8 mouse cellular contexts compared by ENCODE assay signal in the genomic region with DNA sequence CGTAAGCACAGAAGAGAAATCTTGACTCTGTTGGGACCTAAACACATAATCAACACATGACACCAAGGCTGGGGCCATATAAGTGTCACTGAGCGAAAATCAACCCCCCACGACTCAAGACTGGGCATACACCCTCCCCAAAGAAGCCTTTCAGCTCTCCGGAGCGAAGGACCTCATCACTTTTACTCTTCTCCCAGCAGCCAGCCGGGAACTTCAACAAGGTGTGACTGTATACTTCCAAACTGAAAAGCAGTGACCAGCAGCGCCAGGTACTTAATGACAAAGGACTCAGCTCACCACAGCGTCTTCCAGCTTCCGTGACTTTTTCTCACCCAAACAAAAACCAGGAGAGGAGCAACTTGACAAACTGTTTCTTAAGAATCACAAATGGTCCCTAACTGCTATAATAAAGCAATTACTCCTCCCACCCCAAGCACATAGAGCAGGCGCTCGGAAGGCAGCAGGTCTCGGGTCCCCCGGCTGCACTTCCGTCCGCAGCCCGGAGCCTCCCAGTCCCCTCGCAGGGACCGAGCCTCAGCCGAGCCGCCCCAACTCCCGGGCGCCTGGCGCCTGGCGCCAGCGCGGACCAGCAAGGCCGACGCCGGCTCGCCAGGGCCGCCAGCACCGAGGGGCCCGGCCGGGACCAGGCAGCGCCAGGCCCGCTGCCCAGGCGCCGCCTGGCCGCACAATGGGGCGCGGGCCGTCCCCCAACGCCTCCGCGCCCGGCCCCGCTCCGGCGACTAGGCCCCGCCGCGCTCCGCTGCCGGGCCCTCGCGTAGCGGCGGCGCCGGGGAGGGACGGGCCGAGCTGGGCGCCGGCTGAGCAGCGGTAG. TPM values are rescaled to one million over a fixed set of nuclear protein-coding genes. Genes with fewer than 3 reads are reported as not detected.
DNase-seq lines count a peak whose midpoint lies in the region; ATAC-seq and TF ChIP-seq lines count a peak whose summit lies in the region.

No protein-coding gene starts in this region.

- ATAC-seq in frontal cortex, adult (ENCODE audit: low TSS enrichment): peak; percentile 74
- peak; percentile 84 for ATAC-seq in hindbrain, embryonic 13.5 days (ENCODE audit: low FRiP score)

- no peaks in the 10 kb centered on the region for H3K27me3 ChIP-seq in hindbrain, embryonic 13.5 days

- under 1% methylated on average over 37 of the region's 65 CpGs for WGBS in hindbrain, embryonic 13.5 days

- H3K4me3 ChIP-seq in ES-E14 (ENCODE audit: insufficient read depth in 1 of 2, low read depth in 1 of 2, low read length in 2 of 2, poor library complexity in 1 of 2, severe bottlenecking in 1 of 2): peak overlapping the region; percentile 91 to 99
- peak overlapping the region; percentile 94 for H3K4me3 ChIP-seq in hindbrain, embryonic 13.5 days

- peaks cover 2 to 4% of the 10 kb centered on the region in 2 experiments; a peak in 1 of 4 replicates for H3K4me1 ChIP-seq in ES-E14 (ENCODE audit: control insufficient read depth in 2 of 2, insufficient read depth in 2 of 2, low read length in 2 of 2, poor library complexity in 1 of 2)
- peaks cover 32% of the 10 kb centered on the region for H3K4me1 ChIP-seq in hindbrain, embryonic 13.5 days (replicated peaks)

- no peaks in the 10 kb centered on the region; the same call in 1 of the 2 replicates for H3K36me3 ChIP-seq in ES-E14 (ENCODE audit: control insufficient read depth, insufficient read depth, low read length, poor library complexity, severe bottlenecking)
- H3K36me3 ChIP-seq in hindbrain, embryonic 13.5 days: no peaks in the 10 kb centered on the region

- 0 out of 2 replicates have a peak overlapping the region, but pooled peaks have one; percentile 29 for H3K27ac ChIP-seq in ES-E14 (ENCODE audit: insufficient read depth, low read depth, low read length, poor library complexity, severe bottlenecking)
- H3K27ac ChIP-seq in hindbrain, embryonic 13.5 days: peak overlapping the region; percentile 92

- peak overlapping the region; percentile 91 for H3K4me2 ChIP-seq in hindbrain, embryonic 13.5 days

- H3K9ac ChIP-seq in ES-E14 (ENCODE audit: insufficient read depth, low read depth, low read length, poor library complexity, severe bottlenecking): peak overlapping the region; percentile 93
- H3K9ac ChIP-seq in hindbrain, embryonic 13.5 days: peak overlapping the region; percentile 98

- H3K9me3 ChIP-seq in ES-E14 (ENCODE audit: control insufficient read depth, insufficient read depth, low read depth, low read length): no peaks in the 10 kb centered on the region
- H3K9me3 ChIP-seq in hindbrain, embryonic 13.5 days: no peaks in the 10 kb centered on the region

- in situ Hi-C loops in ES-E14 (cut with MboI; ENCODE audit: low sequenced_read_pairs in 2 of 2, unreplicated experiment in 2 of 2): no loop called here

- peak; percentile 40 for DNase-seq in ES-E14 (ENCODE audit: low read depth, low spot score)
- peak; percentile 56 for DNase-seq in cerebellum, adult 8-10 months
- DNase-seq in layer of hippocampus, postnatal 36 days: peak; percentile 30 to 43
- peak; percentile 38 for DNase-seq in lung, postnatal 25 days (ENCODE audit: low spot score)
- peak; percentile 37 for DNase-seq in ovary, postnatal 14 days (ENCODE audit: low spot score)
- DNase-seq in thymus, postnatal 25 days: peak; percentile 68

TF ChIP-seq in ES-E14, 5 proteins besides CTCF, POLR2A, EP300 and RAD21:
- no peak for TF ChIP-seq MAFK (IDR thresholded peaks at IDR 0.05; ENCODE audit: insufficient read depth, low read depth, low read length)
- no peak for TF ChIP-seq CHD2 (IDR thresholded peaks at IDR 0.05; ENCODE audit: low read depth, low read length)
- no peak for TF ChIP-seq ZNF384 (IDR thresholded peaks at IDR 0.05; ENCODE audit: low read depth, low read length)
- no peak for TF ChIP-seq ZC3H11A (IDR thresholded peaks at IDR 0.05; ENCODE audit: borderline replicate concordance, low read depth, low read length)
- no peak for TF ChIP-seq HCFC1 (IDR thresholded peaks at IDR 0.05; ENCODE audit: borderline replicate concordance, insufficient read depth, low read length)
TF ChIP-seq in ES-E14: peak in this region for 0.

RNA-seq across cellular contexts. Expression of a gene that starts 5.1 kb away (rescaled TPM):
- total RNA-seq in ES-E14 (2012; rRNA removed): 28.2 and 32.3 TPM in 2 replicates
- polyA plus RNA-seq in hindbrain, embryonic 13.5 days (2015; fragmentation: Nextera tagmentation; extraction: Ambion mirVana): 103 and 111 TPM in 2 replicates
- total RNA-seq in layer of hippocampus, postnatal 36 days (2021): 10 to 100 TPM; 66.5 to 68.4 TPM

Comparison
In these comparisons a context has a peak if more than half of its experiments do, and no peak if none do; other contexts are left out.
1. Peak in every context shown above with its lines: DNase-seq, ATAC-seq, H3K4me3 ChIP-seq and H3K27ac ChIP-seq.